Mouse (Mus musculus) heart, embryonic 13.5 days (tissue): ENCODE results near the gene Pik3r2. TPM values are rescaled to one million over a fixed set of nuclear protein-coding genes. Genes with fewer than 3 reads are reported as not detected.

Experiments used
- ATAC-seq: fragments of 200-750 bp; cut with Nextera tagmentation; 2 replicates; pipeline ENCODE4 v1.8.0; 2017; ENCODE audit warnings: moderate TSS enrichment; ENCODE audit not compliant: insufficient number of reproducible peaks, low FRiP score, low TSS enrichment; ENCODE audit errors: extremely low read depth
- H3K27ac ChIP-seq: fragments of 300-500 bp; sonication (generic); replicated peaks from 2 replicates; pipeline ENCODE4 v1.5.1; 2015; ENCODE audit warnings: moderate library complexity, mild to moderate bottlenecking, inconsistent platforms
- H3K27me3 ChIP-seq: fragments of 300-500 bp; sonication (generic); replicated peaks from 2 replicates; pipeline ENCODE4 v1.6.1; 2015; ENCODE audit warnings: mild to moderate bottlenecking, inconsistent platforms
- H3K36me3 ChIP-seq: fragments of 300-500 bp; sonication (generic); 2 replicates; pipeline ENCODE4 v1.6.1; 2015; ENCODE audit warnings: mild to moderate bottlenecking, inconsistent platforms
- H3K4me1 ChIP-seq: fragments of 300-500 bp; sonication (generic); 2 replicates; pipeline ENCODE4 v1.6.1; 2015; ENCODE audit warnings: inconsistent platforms
- H3K4me2 ChIP-seq: fragments of 300-500 bp; sonication (generic); 2 replicates; pipeline ENCODE4 v1.6.1; 2015; ENCODE audit warnings: inconsistent platforms, mild to moderate bottlenecking, moderate library complexity
- H3K4me3 ChIP-seq: fragments of 300-500 bp; sonication (generic); 2 replicates; pipeline ENCODE4 v1.5.1; 2015; ENCODE audit warnings: moderate library complexity, mild to moderate bottlenecking, inconsistent platforms
- H3K9ac ChIP-seq: fragments of 300-500 bp; sonication (generic); 2 replicates; pipeline ENCODE4 v1.6.1; 2015; ENCODE audit warnings: inconsistent platforms, mild to moderate bottlenecking, moderate library complexity
- H3K9me3 ChIP-seq: fragments of 300-500 bp; sonication (generic); 2 replicates; pipeline ENCODE4 v1.6.1; 2016; ENCODE audit warnings: inconsistent platforms
- WGBS: fragments of 180-500 bp; shearing (Covaris S2); methylation state at CpG from one replicate; pipeline ENCODE4 v1.1.7; 2015; ENCODE audit warnings: mixed read lengths; 5-methylcytosine and 5-hydroxymethylcytosine counted together
- microRNA-seq: library from miRNA; unstranded; fragments of <30 nt; microRNA quantifications from one replicate; pipeline ENCODE4, GENCODE M21; 2016
- polyA plus RNA-seq: library from polyadenylated mRNA; unstranded; fragments of >200 nt; fragmentation: Nextera tagmentation; extraction: Ambion mirVana; gene quantifications from 2 replicates; pipeline ENCODE4 v1.2.1, GENCODE M21; 2015

Gene Pik3r2
- polyA plus RNA-seq, 1 experiment from 2014 or later: 36.5 TPM

GRCm38 (mm10) chr8:70725792-70726447, 50.6 kb downstream of the Pik3r2 start:
- H3K36me3 ChIP-seq: no peaks in the 10 kb centered on the region
- H3K27me3 ChIP-seq: peaks cover 77% of the 10 kb centered on the region
- peaks cover 6% of the 10 kb centered on the region for H3K4me1 ChIP-seq
- H3K4me2 ChIP-seq: no peak overlapping the region
- 23% methylated on average over 14 of the region's 14 CpGs for WGBS
- no peak for ATAC-seq
- H3K9me3 ChIP-seq: no peaks in the 10 kb centered on the region
- no peak overlapping the region for H3K4me3 ChIP-seq
- no peak overlapping the region for H3K27ac ChIP-seq
- H3K9ac ChIP-seq: no peak overlapping the region

- H3K36me3 ChIP-seq: no peaks in the 10 kb centered on the region
- no peaks in the 10 kb centered on the region for H3K9me3 ChIP-seq
- H3K4me1 ChIP-seq: no peaks in the 10 kb centered on the region
- no peak overlapping the region for H3K9ac ChIP-seq
- H3K27me3 ChIP-seq: peaks cover 69% of the 10 kb centered on the region
- no peak overlapping the region for H3K27ac ChIP-seq
- ATAC-seq: no peak
- H3K4me2 ChIP-seq: no peak overlapping the region
- WGBS: 74% methylated on average over 12 of the region's 12 CpGs
- no peak overlapping the region for H3K4me3 ChIP-seq
These were observed 52.3 kb downstream of the Pik3r2 start for GRCm38 (mm10) chr8:70724216-70724615.

GRCm38 (mm10) chr8:70723486-70724210, 52.9 kb downstream of the Pik3r2 start, which contains the start of gene Pde4c:
Pde4c (plus strand) TSS chr8:70723720.
- 51% methylated on average over 7 of the region's 7 CpGs for WGBS
- 0 out of 2 replicates have a peak within 1 kb of the TSS, but pooled peaks have one; percentile 40 for H3K9ac ChIP-seq
- no peak for ATAC-seq
- no peaks in the 10 kb centered on the region for H3K36me3 ChIP-seq
- H3K4me3 ChIP-seq: no peak within 1 kb of the TSS
- no peak within 1 kb of the TSS for H3K27ac ChIP-seq
- H3K4me2 ChIP-seq: no peak within 1 kb of the TSS
- peaks cover 69% of the 10 kb centered on the region for H3K27me3 ChIP-seq
- H3K9me3 ChIP-seq: no peaks in the 10 kb centered on the region
- H3K4me1 ChIP-seq: no peaks in the 10 kb centered on the region

- H3K4me1 ChIP-seq: no peaks in the 10 kb centered on the region
- 80% methylated on average over 8 of the region's 8 CpGs for WGBS
- H3K9ac ChIP-seq: no peak overlapping the region
- H3K27ac ChIP-seq: no peak overlapping the region
- peaks cover 70% of the 10 kb centered on the region for H3K27me3 ChIP-seq
- no peak overlapping the region for H3K4me3 ChIP-seq
- no peaks in the 10 kb centered on the region for H3K9me3 ChIP-seq
- no peaks in the 10 kb centered on the region for H3K36me3 ChIP-seq
- no peak overlapping the region for H3K4me2 ChIP-seq
- ATAC-seq: no peak
These were observed 54.9 kb downstream of the Pik3r2 start for GRCm38 (mm10) chr8:70721601-70722000.

- no peak for ATAC-seq
- H3K27me3 ChIP-seq: peaks cover 64% of the 10 kb centered on the region
These were observed 55.8 kb downstream of the Pik3r2 start for GRCm38 (mm10) chr8:70720739-70721138.

GRCm38 (mm10) chr8:70719796-70720270, 56.7 kb downstream of the Pik3r2 start:
- Histone ChIP-seq H3K36me3 (no peaks in the 10 kb centered on the region), H3K9ac (no peak overlapping the region), H3K27ac (no peak overlapping the region), H3K4me1 (no peaks in the 10 kb centered on the region), H3K4me3 (no peak overlapping the region), H3K27me3 (peaks cover 60% of the 10 kb centered on the region), H3K9me3 (no peaks in the 10 kb centered on the region), H3K4me2 (no peak overlapping the region)
- ATAC-seq: no peak
- WGBS: 42% methylated on average over 9 of the region's 9 CpGs

More at GRCm38 (mm10) chr8:70720739-70721138, 55.8 kb downstream of the Pik3r2 start:
- no peak overlapping the region for H3K9ac ChIP-seq
- H3K4me3 ChIP-seq: no peak overlapping the region
- WGBS: under 1% methylated on average over 3 of the region's 3 CpGs
- no peak overlapping the region for H3K27ac ChIP-seq
- no peak overlapping the region for H3K4me2 ChIP-seq
- no peaks in the 10 kb centered on the region for H3K4me1 ChIP-seq
- no peaks in the 10 kb centered on the region for H3K36me3 ChIP-seq
- H3K9me3 ChIP-seq: no peaks in the 10 kb centered on the region

- Histone ChIP-seq H3K36me3 (no peaks in the 10 kb centered on the region), H3K4me3 (no peak within 1 kb of the TSS), H3K9ac (no peak within 1 kb of the TSS), H3K9me3 (no peaks in the 10 kb centered on the region), H3K4me2 (no peak within 1 kb of the TSS), H3K4me1 (no peaks in the 10 kb centered on the region), H3K27ac (no peak within 1 kb of the TSS), H3K27me3 (peaks cover 54% of the 10 kb centered on the region)
- WGBS: 2% methylated on average over 19 of the region's 19 CpGs
- ATAC-seq: no peak
These were observed 58.2 kb downstream of the Pik3r2 start, which contains the start of gene Gm3336 for GRCm38 (mm10) chr8:70718297-70718696. Gm3336 (plus strand) TSS chr8:70718543.

Small RNAs within 50 kb of the gene (microRNA-seq; reads per million reads assigned to microRNA genes)
- not detected for gene Mir7240

Other genes with a start within 250 kb of the Pik3r2 start
- 240 and 251 TPM in 2 replicates for gene Fkbp8, start 249.0 kb downstream of the Pik3r2 start, polyA plus RNA-seq
- 65.8 and 71.2 TPM in 2 replicates for gene Kxd1, start 248.8 kb downstream of the Pik3r2 start, polyA plus RNA-seq
- 11.6 and 12.5 TPM in 2 replicates for gene Ell, start 237.3 kb downstream of the Pik3r2 start, polyA plus RNA-seq
- gene Isyna1, start 182.3 kb downstream of the Pik3r2 start, polyA plus RNA-seq: 135 and 145 TPM in 2 replicates
- gene Ssbp4, start 167.8 kb downstream of the Pik3r2 start, polyA plus RNA-seq: 63.3 and 70.9 TPM in 2 replicates
- gene Lrrc25, start 160.6 kb downstream of the Pik3r2 start, polyA plus RNA-seq: 1.5 and 2.7 TPM in 2 replicates
- 0.86 and 1.2 TPM in 2 replicates for gene Gdf15, start 144.3 kb downstream of the Pik3r2 start, polyA plus RNA-seq
- 33.7 and 37.3 TPM in 2 replicates for gene Pgpep1, start 116.3 kb downstream of the Pik3r2 start, polyA plus RNA-seq
- gene Lsm4, start 103.5 kb downstream of the Pik3r2 start, polyA plus RNA-seq: 269 and 297 TPM in 2 replicates
- gene Jund, start 77.8 kb downstream of the Pik3r2 start, polyA plus RNA-seq: 68.6 and 76.9 TPM in 2 replicates
- gene Iqcn, start 73.3 kb downstream of the Pik3r2 start, polyA plus RNA-seq: not detected in 2 replicates
- gene Gm3336, start 58.2 kb downstream of the Pik3r2 start, polyA plus RNA-seq: not detected in 2 replicates
- 0.14 TPM in 1 of 2 replicates, not detected in the other for gene Pde4c, start 53.0 kb downstream of the Pik3r2 start, polyA plus RNA-seq
- 17.4 and 23.2 TPM in 2 replicates for gene Rab3a, start 22.0 kb downstream of the Pik3r2 start, polyA plus RNA-seq
- 41.6 and 48.4 TPM in 2 replicates for gene Mpv17l2, start 15.8 kb downstream of the Pik3r2 start, polyA plus RNA-seq
- gene Mast3, start 28.3 kb upstream of the Pik3r2 start, polyA plus RNA-seq: 5.6 and 6.7 TPM in 2 replicates
- not detected in 2 replicates for gene Il12rb1, start 31.7 kb upstream of the Pik3r2 start, polyA plus RNA-seq
- 1.9 and 2.4 TPM in 2 replicates for gene Arrdc2, start 63.0 kb upstream of the Pik3r2 start, polyA plus RNA-seq
- gene Kcnn1, start 86.5 kb upstream of the Pik3r2 start, polyA plus RNA-seq: 1.5 TPM in 2 replicates
- gene Ccdc124, start 97.2 kb upstream of the Pik3r2 start, polyA plus RNA-seq: 88.5 and 89.0 TPM in 2 replicates
- gene Slc5a5, start 116.0 kb upstream of the Pik3r2 start, polyA plus RNA-seq: 0.06 and 0.09 TPM in 2 replicates
- 3,040 and 3,097 TPM in 2 replicates for gene Rpl18a, start 120.7 kb upstream of the Pik3r2 start, polyA plus RNA-seq
- gene Map1s, start 129.2 kb upstream of the Pik3r2 start, polyA plus RNA-seq: 32.5 and 35.0 TPM in 2 replicates